Mouse (Mus musculus): ENCODE measurements around the gene Sparcl1.

DNA sequence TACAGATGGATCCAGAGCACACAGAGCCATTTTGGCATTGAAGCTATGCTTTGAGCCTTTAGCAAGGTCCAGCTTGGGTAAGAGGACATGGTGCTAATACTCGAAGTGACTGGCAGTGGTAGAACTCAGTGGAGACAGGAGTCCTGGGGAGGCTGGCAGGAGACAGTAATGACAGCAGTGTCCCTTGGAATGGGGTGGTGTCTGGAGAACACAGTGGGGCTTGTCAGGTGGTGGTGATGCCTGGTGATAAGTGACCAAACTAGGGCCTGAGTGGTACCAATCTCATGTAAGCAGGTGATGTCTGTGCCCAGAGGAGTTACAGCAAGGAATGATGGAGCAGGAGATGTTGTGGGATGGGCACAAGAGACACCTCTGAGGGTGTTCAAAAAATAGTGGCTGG is 13.8 kb upstream of the Sparcl1 start:
- TF ChIP-seq CTCF (conservative IDR thresholded peaks at IDR 0.05; ENCODE audit: low read length) (no peak), NANOG (IDR thresholded peaks at IDR 0.05; ENCODE audit: borderline replicate concordance, low read length) (no peak), POU5F1 (IDR thresholded peaks at IDR 0.05; ENCODE audit: borderline replicate concordance, low read length) (no peak)

Data from E14TG2a.4 (cell line).